Mouse (Mus musculus) activated CD4-positive, CD25-positive, alpha-beta regulatory T cell, adult 9 weeks (primary cell): Measurements from ENCODE around the gene Magea3. TPM values are rescaled to one million over a fixed set of nuclear protein-coding genes. Genes with fewer than 3 reads are reported as not detected.

Experiments used
- polyA plus RNA-seq: library from polyadenylated mRNA; unstranded; fragments of 100-300 nt; shearing (Covaris generic); gene quantifications from one replicate; pipeline ENCODE4 v1.2.1, GENCODE M21; 2017

Magea3 gene
- not detected for polyA plus RNA-seq

DNA sequence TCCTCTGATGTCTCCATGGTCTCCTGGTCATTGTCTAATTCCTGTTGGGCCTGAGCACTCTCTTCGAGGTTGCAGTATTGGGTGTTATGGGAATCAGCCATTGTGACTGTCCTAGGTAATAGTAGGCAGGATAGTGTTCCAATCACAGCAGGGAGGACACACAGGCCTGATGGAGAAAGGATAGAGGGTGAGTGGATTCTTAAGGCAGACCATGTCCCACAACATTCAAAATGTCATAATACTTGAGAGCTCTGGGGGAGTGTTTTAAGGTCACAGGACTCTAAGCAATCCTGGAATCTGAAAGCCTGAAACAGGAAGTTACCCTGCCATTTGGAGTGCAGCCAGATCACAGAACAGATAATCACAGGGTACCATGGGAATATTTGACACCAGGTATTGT is at the start of gene Magea3:
Magea3 (minus strand) TSS at position 101 of the 400 bp plus-strand sequence.

DNA sequence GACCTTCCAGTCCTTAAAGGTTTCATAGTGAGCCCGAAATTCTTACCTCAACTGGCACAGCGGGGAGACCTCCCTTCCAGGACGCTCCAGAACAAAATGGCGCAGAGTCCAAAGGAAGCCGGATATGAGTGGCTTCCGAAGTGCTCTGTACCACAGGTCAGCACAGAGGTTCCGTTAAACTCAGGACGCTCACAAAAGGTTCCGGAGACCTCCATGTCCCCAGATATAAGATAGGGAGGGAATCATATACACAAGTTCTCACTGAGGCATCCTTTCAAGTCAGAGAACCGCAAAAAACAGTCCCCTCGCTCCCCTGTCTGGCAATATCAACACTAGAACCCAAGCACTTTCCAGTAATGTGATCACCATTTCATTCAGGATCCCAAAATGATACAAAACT is 46.4 kb upstream of the Magea3 start, which contains the start of gene Magea8:
Magea8 (minus strand) TSS at position 101 of the 400 bp plus-strand sequence.

DNA sequence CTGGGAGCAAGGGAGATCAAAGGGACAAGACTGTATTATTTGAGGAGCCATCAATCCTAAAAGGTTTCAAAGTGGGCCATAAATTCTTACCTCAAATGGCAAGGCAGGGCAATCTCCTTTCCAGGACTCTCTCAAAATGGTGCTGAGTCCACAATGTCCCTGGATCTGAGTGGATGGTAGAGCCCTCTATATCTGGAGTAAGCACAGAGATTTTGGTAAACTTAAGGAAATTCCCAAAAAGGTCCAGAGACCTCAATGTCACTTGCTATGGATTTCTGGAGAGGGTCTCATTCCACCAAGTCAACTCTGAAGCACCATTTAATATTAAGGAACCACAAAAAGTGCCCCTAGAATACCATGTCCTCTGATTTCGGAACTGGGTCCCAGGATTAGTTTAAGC is 13.4 kb downstream of the Magea3 start, which contains the start of gene Magea6:
Magea6 (minus strand) TSS at position 101 of the 400 bp plus-strand sequence.

Other genes starting within 250 kb of the Magea3 start
- gene Cldn34b1, start 59.2 kb downstream of the Magea3 start, polyA plus RNA-seq: not detected
- gene Magea6, start 13.5 kb downstream of the Magea3 start, polyA plus RNA-seq: not detected
- not detected for gene Magea8, start 46.3 kb upstream of the Magea3 start, polyA plus RNA-seq
- gene Magea5, start 113.6 kb upstream of the Magea3 start, polyA plus RNA-seq: not detected
- not detected for gene Magea1, start 140.3 kb upstream of the Magea3 start, polyA plus RNA-seq
- gene Magea2, start 144.2 kb upstream of the Magea3 start, polyA plus RNA-seq: not detected
- not detected for gene Cldn34b2, start 178.9 kb upstream of the Magea3 start, polyA plus RNA-seq